Mouse (Mus musculus): ENCODE measurements around the gene Gm29276. TPM values are rescaled to one million over a fixed set of nuclear protein-coding genes. Genes with fewer than 3 reads are reported as not detected.
"Not testable (repeated sequence)": the region's sequence is repeated elsewhere in the genome, so short reads cannot be mapped to it uniquely, and the experiment has no call there.

The Gm29276 gene
- not detected in 2 replicates for polyA plus RNA-seq (2016; fragmentation: Nextera tagmentation; extraction: Ambion mirVana)

DNA sequence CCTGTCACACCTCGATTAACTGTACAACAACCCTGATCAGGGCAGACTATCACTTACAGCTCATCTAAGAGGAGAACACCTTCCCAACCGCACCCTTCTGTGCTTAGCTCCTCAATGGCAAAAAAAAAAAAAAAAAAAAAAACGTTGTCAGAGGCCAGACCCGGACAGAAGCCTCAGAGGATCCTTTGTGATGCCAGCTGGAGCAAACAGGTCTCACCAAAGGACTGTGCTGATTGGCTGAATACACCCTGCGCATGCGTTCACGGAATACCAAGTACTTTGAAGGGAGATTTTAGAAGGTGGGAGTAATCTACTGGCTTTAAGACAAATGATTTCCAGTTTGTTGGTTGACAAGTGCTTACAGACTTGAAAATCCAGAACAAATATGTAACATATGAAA is at the start of gene Gm29276:
Gene Gm29276, minus strand, starts transcription at position 101 of the 400 bp plus-strand sequence.
- H3K27ac ChIP-seq (replicated peaks); H3K4me3 ChIP-seq; H3K27me3 ChIP-seq (replicated peaks; ENCODE audit: low read depth, poor library complexity, severe bottlenecking); H3K36me3 ChIP-seq (replicated peaks); DNase-seq (ENCODE audit: low spot score); H3K9me3 ChIP-seq; H3K4me1 ChIP-seq: not testable (repeated sequence)
- WGBS, result no CpG with 5 or more reads among the region's 7 CpGs

Data from embryonic facial prominence, embryonic 10.5 days (tissue).